Mouse (Mus musculus) liver, postnatal 0 days (tissue): ENCODE data around the gene Aaas.

Experiments used
- CTCF ChIP-seq: sonication (generic); IDR thresholded peaks from 2 replicates; pipeline ENCODE4 v1.5.1; 2016; ENCODE audit warnings: antibody characterized with exemption, low read depth
- EP300 ChIP-seq: IDR thresholded peaks from 2 replicates; pipeline ENCODE4 v1.6.1; 2016; ENCODE audit warnings: antibody characterized with exemption, low read depth, mild to moderate bottlenecking

- no peak for TF ChIP-seq CTCF
- TF ChIP-seq EP300: no peak
These were observed 11.0 kb downstream of the Aaas start for GRCm38 (mm10) chr15:102339612-102340011.
